Mouse (Mus musculus) frontal cortex, adult (tissue): ENCODE measurements around the gene Gm36079.
"Not testable (repeated sequence)": the region's sequence is repeated elsewhere in the genome, so short reads cannot be mapped to it uniquely, and the experiment has no call there.

Experiments
- ATAC-seq: cut with Nextera tagmentation; 2 replicates; pipeline ENCODE4 v1.9.2; 2017; ENCODE audit warnings: mild to moderate bottlenecking, moderate library complexity, mixed read lengths; ENCODE audit not compliant: low TSS enrichment

Gm36079 gene

DNA sequence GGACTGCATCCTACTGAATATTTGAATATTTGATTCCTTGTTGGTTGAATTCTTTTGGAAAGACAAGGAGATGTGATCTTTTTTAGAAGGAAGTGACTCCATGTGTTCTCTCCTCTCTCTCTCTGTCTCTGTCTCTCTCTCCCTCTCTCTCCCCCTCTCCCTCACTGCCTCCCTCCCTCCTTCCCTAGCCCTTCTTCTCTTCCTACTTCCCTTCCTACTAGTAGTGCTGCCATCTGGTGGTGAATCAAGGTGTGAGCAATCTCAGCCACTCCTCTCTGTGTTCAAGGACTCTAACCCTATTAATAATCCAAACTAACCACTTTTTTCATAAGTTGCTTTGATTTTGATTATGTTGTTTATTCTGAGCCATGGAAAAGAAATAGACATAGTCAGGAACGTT, 5.3 kb downstream of the Gm36079 start:
- ATAC-seq, result peak; percentile 50; the same call in 1 of the 2 replicates

DNA sequence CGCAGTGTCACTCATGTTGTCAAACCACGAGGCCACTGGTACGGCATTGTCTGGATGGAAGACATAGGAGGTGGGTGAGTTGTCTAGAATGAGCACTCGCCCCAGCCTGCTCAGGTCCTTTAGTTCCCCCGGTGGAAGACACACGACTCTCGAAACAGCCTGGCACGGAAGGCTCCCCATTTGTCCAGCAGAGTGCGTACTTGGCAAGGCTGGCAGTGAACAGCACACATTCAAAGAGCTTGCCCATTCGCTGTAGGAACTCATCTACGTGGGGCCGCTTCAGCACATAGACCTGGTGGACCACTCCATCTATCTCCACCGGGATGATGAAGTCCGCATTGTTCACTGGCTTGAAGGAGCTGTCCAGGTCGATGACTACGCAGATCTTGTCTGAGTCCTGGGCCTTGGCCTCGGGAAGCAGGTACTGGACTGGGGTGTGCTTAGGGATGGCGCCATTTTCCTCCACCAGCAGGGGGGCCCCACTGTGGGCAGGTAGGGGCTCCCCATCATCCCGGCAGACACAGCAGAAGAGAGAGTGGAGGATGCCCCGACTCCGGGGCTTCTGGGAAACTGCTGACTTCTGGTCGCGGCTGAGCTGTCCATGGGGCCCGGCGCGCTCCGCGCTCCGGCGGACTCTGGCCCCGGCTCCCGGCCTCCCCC, 11.3 kb downstream of the Gm36079 start:
- not testable (repeated sequence) for ATAC-seq

DNA sequence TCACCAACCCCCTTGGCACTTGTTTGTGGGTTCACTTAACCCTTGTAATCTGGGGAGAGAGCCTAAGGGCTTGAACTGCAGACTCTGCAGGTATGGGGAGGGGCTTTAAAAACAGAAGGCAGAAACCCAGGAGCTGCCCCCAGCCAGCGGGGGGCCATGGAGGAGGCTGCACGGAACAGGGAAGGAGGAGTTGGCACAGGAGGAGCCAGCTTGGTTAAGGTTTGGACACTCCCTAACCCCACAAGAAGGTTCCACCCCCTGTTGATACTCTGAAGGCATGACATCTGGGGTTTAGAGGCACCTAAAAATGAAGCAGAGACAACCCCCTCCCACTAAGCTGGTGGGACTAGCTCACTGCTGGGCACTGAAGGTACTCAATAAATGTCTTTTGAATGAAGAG, 12.8 kb downstream of the Gm36079 start:
- not testable (repeated sequence) for ATAC-seq

DNA sequence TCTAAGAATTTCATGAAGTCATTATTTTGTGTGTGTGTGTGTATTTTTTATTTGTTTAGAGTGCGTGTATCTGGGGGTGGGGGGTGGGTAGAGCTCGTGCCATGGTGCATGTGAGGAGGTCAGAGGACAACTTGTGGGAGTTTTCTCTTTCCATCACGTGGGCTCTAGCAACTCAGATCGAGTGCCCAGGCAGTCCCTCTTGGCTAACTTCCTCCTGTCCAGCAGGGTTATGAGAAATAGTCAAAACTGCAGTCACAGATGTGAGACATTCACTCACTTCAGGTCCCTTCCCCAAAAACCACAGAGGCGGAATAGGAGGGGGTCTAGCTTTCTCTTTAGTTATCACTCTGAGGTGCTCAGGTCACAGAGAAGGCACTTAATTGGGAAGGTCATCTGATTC, 13.3 kb downstream of the Gm36079 start:
- ATAC-seq, result not testable (repeated sequence)

DNA sequence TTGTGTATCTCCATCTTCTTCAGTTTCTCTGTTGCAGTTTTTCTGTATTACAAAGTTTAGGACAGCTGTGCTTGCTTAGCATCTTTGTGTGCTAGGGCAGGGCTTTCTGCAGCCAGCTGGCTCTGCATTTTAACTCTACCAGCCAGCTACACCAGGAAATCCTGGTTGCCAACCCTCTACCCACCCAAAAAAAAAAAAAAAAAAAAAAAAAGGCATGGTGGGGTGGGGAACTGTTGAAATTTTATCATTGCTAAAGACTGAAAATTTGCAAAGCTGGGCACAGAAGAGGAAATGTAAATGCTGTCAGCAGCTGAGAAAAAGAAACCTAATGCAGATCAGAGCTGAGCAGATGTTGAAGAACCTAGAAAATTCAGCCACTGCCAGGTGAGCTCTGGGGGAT, 16.7 kb downstream of the Gm36079 start:
- ATAC-seq, result not testable (repeated sequence)

DNA sequence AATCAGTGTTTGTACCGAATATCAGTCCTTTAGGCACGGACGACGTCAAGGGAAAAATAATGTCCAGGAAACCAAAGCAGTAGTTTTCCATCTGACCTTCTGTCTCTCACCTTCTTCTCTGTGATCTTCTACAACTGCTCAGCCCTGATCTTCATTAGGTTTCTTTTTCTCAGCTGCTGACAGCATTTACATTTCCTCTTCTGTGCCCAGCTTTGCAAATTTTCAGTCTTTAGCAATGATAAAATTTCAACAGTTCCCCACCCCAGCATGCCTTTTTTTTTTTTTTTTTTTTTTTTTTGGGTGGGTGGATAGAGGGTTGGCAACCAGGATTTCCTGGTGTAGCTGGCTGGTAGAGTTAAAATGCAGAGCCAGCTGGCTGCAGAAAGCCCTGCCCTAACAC, 27.6 kb downstream of the Gm36079 start:
- not testable (repeated sequence) for ATAC-seq

DNA sequence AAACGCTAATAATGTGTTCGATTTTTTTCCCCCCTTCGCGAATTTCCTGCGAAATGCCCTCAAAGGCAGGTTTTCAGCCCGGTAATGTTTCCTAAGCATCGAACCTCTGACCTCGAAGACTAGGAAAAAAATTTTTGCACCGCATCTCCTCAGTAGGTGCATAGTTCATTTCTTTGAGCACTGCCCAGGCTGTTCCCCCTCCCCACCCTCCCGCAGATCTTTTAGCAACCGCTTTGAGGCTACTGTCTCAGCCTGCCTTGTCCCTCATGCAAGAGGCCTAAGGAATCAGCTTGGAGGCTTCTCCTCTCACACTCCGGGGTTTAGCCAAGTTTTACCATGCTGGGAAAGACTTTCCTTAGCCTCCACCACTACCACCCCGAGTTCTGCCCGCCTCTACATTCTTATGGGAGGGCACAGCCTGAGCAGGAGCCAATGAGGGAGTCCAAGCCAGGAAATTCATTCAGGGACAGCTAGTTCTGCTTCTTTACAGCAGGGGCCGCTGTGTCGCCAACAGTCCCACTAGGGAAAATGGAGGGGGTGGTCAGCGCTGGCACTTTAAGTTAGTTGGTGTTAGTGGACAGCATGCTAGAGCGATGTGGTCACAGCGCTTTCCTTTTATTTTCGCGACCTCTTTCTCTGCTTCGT, 28.2 kb downstream of the Gm36079 start:
- ATAC-seq, result peak; percentile 81

DNA sequence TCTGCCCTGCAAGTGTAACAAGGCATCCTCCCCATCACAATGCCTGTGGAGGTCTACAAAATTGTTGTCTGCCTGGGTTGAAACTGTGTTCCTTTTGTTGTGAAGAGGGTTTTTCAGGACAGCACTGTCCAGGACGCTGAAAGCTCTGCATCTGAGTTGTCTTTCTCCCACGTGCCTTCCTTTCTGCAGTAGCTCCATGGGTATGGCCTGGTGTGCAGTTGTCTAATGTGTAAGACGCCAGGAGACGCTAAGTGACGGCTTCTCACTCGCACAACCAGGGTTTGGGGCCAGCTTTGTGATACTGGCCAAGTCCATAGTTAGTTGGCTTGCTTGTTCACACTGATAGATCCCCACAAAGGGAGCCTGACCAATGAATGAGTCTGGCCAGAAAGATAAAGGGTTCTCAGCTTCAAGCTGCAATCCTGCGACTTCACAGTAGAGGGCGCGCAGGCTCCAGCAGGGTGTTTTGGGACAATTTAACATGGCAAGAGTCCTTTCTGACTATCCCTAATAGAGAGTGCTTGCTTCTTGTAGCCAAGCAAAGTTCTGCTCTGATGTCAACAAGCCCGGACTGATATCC, 34.8 kb downstream of the Gm36079 start:
- ATAC-seq, result peak; percentile 59; the same call in 1 of the 2 replicates

DNA sequence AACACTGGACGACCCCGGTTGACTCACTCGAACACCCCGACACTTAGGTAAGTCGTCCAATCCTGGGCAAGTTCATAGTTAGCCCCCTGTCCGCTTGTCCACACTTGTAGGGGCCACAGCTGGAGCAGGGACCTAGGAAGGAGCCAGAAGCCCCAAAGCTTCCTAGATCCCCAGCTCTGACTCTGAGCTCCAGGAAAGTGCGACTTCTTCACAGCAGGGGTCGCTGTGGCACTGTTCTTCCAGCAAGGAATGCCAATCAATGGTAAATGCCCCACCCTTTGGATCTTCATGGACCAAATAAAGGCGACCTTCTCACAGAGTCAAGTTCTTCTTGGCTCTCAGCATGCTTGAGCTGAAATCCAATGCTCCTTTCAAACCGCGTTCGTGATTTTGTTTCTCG, 35.5 kb downstream of the Gm36079 start:
- ATAC-seq, result peak; percentile 83
